Mouse (Mus musculus): ENCODE results near the gene Plcb4. TPM values are rescaled to one million over a fixed set of nuclear protein-coding genes. Genes with fewer than 3 reads are reported as not detected.
"Not testable (repeated sequence)": the region's sequence is repeated elsewhere in the genome, so short reads cannot be mapped to it uniquely, and the experiment has no call there.

The Plcb4 gene
- polyA plus RNA-seq, 1 experiment: 3.7 TPM

DNA sequence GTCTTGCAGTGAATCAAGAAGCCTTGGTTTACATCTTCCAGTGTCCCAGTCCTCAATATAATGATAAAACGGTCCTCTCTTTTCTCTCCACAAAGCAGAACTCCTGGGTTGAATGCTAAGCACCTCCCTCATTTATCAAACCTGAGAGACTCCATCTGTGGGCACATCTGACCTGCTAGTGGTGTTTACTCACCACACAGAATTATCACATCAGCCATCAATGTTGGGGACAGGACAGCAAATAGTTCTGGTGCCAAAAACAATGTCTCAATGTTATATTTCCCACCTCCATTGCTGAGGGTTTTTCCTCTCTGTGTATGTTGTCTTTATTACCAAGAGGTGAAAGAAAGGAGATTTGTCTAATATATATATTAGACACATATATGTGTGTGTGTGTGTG, 321.6 kb downstream of the Plcb4 start:
- no peak for DNase-seq
- TF ChIP-seq CTCF (IDR thresholded peaks at IDR 0.05; ENCODE audit: borderline replicate concordance, control insufficient read depth, extremely low read depth, insufficient read depth, low read length, poor library complexity) (no peak), POLR2A (IDR thresholded peaks at IDR 0.05; ENCODE audit: control insufficient read depth, extremely low read depth, insufficient read depth, low read length, poor library complexity) (no peak)
- Histone ChIP-seq H3K36me3 (ENCODE audit: control insufficient read depth, insufficient read depth, low read length) (no peaks in the 10 kb centered on the region), H3K4me1 (replicated peaks; ENCODE audit: control insufficient read depth, insufficient read depth, low read length) (no peaks in the 10 kb centered on the region), H3K27ac (ENCODE audit: control insufficient read depth, insufficient read depth, low read length) (no peak overlapping the region), H3K4me3 (ENCODE audit: control insufficient read depth, insufficient read depth, low read length) (no peak overlapping the region), H3K27me3 (ENCODE audit: control insufficient read depth, insufficient read depth, low read length) (no peaks in the 10 kb centered on the region)
- 93% methylated on average over 1 of the region's 1 CpGs for WGBS

DNA sequence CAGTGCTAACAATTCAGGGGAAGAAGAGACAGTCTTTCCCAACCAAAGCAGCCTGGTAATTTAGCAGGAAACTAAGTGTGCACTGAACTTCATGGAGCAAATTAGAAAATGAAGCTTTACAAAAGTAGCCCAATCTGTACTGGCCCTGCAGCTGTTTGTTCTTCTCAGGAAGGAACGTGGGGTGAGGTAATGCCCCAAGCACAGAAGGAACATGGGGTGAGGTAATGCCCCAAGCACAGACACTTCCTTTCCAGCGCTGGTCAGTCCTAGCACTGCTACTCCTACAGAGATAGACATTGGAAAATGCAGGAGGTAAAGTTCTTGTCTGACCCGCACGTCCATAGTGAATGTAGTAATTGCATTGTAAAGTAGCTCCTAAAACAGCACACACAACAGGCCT, 325.2 kb downstream of the Plcb4 start:
- no peaks in the 10 kb centered on the region for H3K4me1 ChIP-seq (replicated peaks; ENCODE audit: control insufficient read depth, insufficient read depth, low read length)
- no peak for DNase-seq
- no peaks in the 10 kb centered on the region for H3K27me3 ChIP-seq (ENCODE audit: control insufficient read depth, insufficient read depth, low read length)
- WGBS: 82% methylated on average over 4 of the region's 4 CpGs
- H3K36me3 ChIP-seq (ENCODE audit: control insufficient read depth, insufficient read depth, low read length): no peaks in the 10 kb centered on the region
- TF ChIP-seq CTCF (IDR thresholded peaks at IDR 0.05; ENCODE audit: borderline replicate concordance, control insufficient read depth, extremely low read depth, insufficient read depth, low read length, poor library complexity) (no peak), POLR2A (IDR thresholded peaks at IDR 0.05; ENCODE audit: control insufficient read depth, extremely low read depth, insufficient read depth, low read length, poor library complexity) (no peak)
- no peak overlapping the region for H3K27ac ChIP-seq (ENCODE audit: control insufficient read depth, insufficient read depth, low read length)
- no peak overlapping the region for H3K4me3 ChIP-seq (ENCODE audit: control insufficient read depth, insufficient read depth, low read length)

DNA sequence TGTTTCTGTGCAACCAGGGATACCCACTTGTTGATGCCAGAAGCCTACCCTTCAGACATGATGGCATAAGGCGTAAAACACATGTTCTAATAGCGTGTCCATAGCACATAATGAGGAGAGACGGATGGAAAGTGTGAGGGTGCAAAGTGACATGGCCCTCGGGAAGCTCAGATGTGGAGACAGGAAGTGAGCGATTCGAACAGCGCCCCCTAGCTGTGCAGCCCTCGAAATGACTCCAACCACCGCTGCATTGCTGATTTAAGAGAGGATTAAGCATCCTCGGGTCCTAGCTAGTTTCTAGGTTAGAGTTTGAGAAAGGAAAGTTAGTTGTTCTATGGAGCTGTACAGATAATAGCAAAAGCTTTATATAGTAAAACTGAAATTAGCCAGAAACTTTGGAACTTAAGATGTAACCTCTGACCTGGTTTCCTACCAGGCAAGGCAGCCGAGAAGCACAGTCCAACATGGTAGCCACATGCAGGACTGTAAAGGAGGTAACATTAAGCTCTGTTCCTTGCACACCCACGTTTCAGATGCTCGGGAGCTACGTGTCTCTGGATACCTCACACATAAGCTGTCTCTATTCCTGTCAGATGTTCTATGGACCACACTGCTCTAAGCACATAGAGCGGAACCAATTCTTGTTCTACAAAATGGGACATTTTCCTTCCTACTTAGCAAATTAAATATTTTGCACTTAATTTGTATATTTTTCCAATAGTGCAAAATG, 326.9 kb downstream of the Plcb4 start:
- Histone ChIP-seq H3K36me3 (ENCODE audit: control insufficient read depth, insufficient read depth, low read length) (no peaks in the 10 kb centered on the region), H3K27ac (ENCODE audit: control insufficient read depth, insufficient read depth, low read length) (no peak overlapping the region), H3K27me3 (ENCODE audit: control insufficient read depth, insufficient read depth, low read length) (no peaks in the 10 kb centered on the region), H3K4me1 (replicated peaks; ENCODE audit: control insufficient read depth, insufficient read depth, low read length) (no peaks in the 10 kb centered on the region), H3K4me3 (ENCODE audit: control insufficient read depth, insufficient read depth, low read length) (no peak overlapping the region)
- DNase-seq: peak; percentile 3
- TF ChIP-seq CTCF (IDR thresholded peaks at IDR 0.05; ENCODE audit: borderline replicate concordance, control insufficient read depth, extremely low read depth, insufficient read depth, low read length, poor library complexity) (0 out of 2 replicates have a peak, but pooled peaks have one; percentile 24), POLR2A (IDR thresholded peaks at IDR 0.05; ENCODE audit: control insufficient read depth, extremely low read depth, insufficient read depth, low read length, poor library complexity) (no peak)
- 94% methylated on average over 15 of the region's 15 CpGs for WGBS

DNA sequence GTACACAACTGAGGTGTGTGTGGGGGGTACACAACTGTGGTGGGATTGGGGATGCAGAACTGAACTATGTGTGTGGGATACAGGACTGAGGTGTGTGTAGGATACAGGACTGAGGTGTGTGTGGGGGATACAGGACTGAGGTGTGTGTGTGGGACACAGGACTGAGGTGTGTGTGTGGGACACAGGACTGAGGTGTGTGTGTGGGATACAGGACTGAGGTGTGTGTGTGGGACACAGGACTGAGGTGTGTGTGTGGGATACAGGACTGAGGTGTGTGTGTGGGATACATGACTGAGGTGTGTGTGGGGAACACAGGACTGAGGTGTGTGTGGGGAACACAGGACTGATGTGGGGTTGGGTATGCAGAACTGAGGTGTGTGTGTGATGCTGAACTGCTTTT, 329.7 kb downstream of the Plcb4 start:
- H3K4me1 ChIP-seq (replicated peaks; ENCODE audit: control insufficient read depth, insufficient read depth, low read length); H3K27ac ChIP-seq (ENCODE audit: control insufficient read depth, insufficient read depth, low read length); H3K4me3 ChIP-seq (ENCODE audit: control insufficient read depth, insufficient read depth, low read length); H3K27me3 ChIP-seq (ENCODE audit: control insufficient read depth, insufficient read depth, low read length); DNase-seq; H3K36me3 ChIP-seq (ENCODE audit: control insufficient read depth, insufficient read depth, low read length): not testable (repeated sequence)

DNA sequence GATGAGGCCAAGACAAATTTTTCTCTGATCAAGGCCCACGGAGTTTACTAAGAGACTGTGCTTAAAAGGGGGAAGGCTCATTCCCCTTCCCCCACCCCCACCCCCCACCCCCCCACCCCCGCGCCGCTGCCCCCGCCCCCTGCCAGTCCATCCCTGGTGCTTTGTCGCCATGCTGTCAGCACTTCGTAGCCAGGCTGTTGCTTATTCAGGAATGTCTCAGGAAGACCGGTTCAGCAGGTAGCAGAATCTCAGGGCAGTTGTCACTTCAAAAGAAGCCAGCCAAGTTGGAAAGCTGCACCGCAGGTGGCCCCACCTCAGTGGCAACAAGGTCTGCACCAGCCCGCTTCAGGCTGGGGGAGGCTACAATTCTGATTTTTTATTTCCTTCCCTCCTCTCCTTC, 331.9 kb downstream of the Plcb4 start:
- not testable (repeated sequence) for H3K4me1 ChIP-seq (replicated peaks; ENCODE audit: control insufficient read depth, insufficient read depth, low read length); H3K36me3 ChIP-seq (ENCODE audit: control insufficient read depth, insufficient read depth, low read length); H3K4me3 ChIP-seq (ENCODE audit: control insufficient read depth, insufficient read depth, low read length); DNase-seq; H3K27ac ChIP-seq (ENCODE audit: control insufficient read depth, insufficient read depth, low read length); H3K27me3 ChIP-seq (ENCODE audit: control insufficient read depth, insufficient read depth, low read length)
- WGBS: 97% methylated on average over 10 of the region's 10 CpGs

DNA sequence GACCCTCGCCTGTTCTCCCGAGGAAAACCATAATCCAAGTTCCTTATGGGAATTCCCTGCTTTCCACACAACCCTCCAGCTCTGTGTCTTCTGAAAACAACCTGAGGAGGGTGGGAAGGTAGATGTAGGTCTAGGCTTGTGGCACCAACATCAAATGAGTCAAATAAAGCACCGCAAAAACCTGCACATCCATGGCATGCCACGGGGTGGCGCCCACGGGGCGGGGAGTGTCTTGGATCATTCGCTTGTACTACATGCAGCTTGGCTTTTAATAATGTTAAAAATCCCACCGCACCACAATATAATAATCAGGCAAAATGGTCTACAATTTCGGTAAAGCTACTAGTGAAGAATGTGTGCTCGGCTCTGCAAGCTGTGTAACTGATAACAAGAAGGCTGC, 334.5 kb downstream of the Plcb4 start:
- H3K4me3 ChIP-seq (ENCODE audit: control insufficient read depth, insufficient read depth, low read length): no peak overlapping the region

DNA sequence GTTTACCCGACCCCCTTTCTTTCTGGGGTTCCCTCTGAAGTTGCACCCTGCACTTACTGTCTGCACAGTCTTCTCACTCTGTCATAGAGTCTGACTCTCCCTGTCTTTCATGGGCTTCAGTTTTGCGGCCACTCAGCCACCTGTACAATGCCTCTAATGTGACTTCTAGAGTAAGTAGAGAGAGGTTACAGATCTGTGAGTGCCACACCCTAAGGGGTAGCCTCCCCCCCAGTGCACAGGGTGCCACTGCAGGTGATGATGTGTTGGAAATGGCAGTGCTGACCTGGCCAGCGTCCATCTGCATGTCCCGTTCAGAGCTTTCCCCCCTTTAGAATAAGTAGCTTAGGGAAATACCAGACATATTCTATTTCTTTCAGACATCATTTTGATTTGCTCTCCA, 336.4 kb downstream of the Plcb4 start:
- no peaks in the 10 kb centered on the region for H3K36me3 ChIP-seq (ENCODE audit: control insufficient read depth, insufficient read depth, low read length)
- H3K4me3 ChIP-seq (ENCODE audit: control insufficient read depth, insufficient read depth, low read length): no peak overlapping the region
- DNase-seq: no peak
- WGBS: 93% methylated on average over 4 of the region's 4 CpGs
- no peaks in the 10 kb centered on the region for H3K27me3 ChIP-seq (ENCODE audit: control insufficient read depth, insufficient read depth, low read length)
- TF ChIP-seq POLR2A (IDR thresholded peaks at IDR 0.05; ENCODE audit: control insufficient read depth, extremely low read depth, insufficient read depth, low read length, poor library complexity) (no peak), CTCF (IDR thresholded peaks at IDR 0.05; ENCODE audit: borderline replicate concordance, control insufficient read depth, extremely low read depth, insufficient read depth, low read length, poor library complexity) (no peak)
- no peak overlapping the region for H3K27ac ChIP-seq (ENCODE audit: control insufficient read depth, insufficient read depth, low read length)
- no peaks in the 10 kb centered on the region for H3K4me1 ChIP-seq (replicated peaks; ENCODE audit: control insufficient read depth, insufficient read depth, low read length)

More for the DNA sequence above, 334.5 kb downstream of the Plcb4 start:
- no peak for DNase-seq
- H3K4me1 ChIP-seq (replicated peaks; ENCODE audit: control insufficient read depth, insufficient read depth, low read length): no peaks in the 10 kb centered on the region
- H3K27ac ChIP-seq (ENCODE audit: control insufficient read depth, insufficient read depth, low read length): no peak overlapping the region
- 89% methylated on average over 11 of the region's 11 CpGs for WGBS
- H3K27me3 ChIP-seq (ENCODE audit: control insufficient read depth, insufficient read depth, low read length): no peaks in the 10 kb centered on the region
- TF ChIP-seq CTCF (IDR thresholded peaks at IDR 0.05; ENCODE audit: borderline replicate concordance, control insufficient read depth, extremely low read depth, insufficient read depth, low read length, poor library complexity): no peak
- no peak for TF ChIP-seq POLR2A (IDR thresholded peaks at IDR 0.05; ENCODE audit: control insufficient read depth, extremely low read depth, insufficient read depth, low read length, poor library complexity)
- H3K36me3 ChIP-seq (ENCODE audit: control insufficient read depth, insufficient read depth, low read length): no peaks in the 10 kb centered on the region

Measured in thymus, adult 2 months (tissue).